In genomic region chr3:28775958-28776357, GRCm38 (mm10) we compare ENCODE assay signal across 17 mouse cellular contexts. TPM values are rescaled to one million over a fixed set of nuclear protein-coding genes. Genes with fewer than 3 reads are reported as not detected.
A peak's percentile ranks its signal among the peaks of the same experiment; 100 is the strongest.
DNase-seq lines count a peak whose midpoint lies in the region; ATAC-seq and TF ChIP-seq lines count a peak whose summit lies in the region.
"Had no signal": no experiment of that assay in that cellular context is flagged by ENCODE, and none has a peak within 500 bp of the region (broad histone marks: within the 10 kb centered on the region; RNA-seq: fewer than 3 reads in every experiment).

No protein-coding gene starts in this region.

- H3K27me3 ChIP-seq in intestine, embryonic 15.5 days (replicated peaks) = no peaks in the 10 kb centered on the region
- H3K27me3 ChIP-seq in intestine, postnatal 0 days (replicated peaks; ENCODE audit: control insufficient read depth, insufficient read depth, low read length) = no peaks in the 10 kb centered on the region
- H3K27me3 ChIP-seq: limb, embryonic 15.5 days; neural tube, embryonic 15.5 days had no signal

- no peak for TF ChIP-seq CTCF in intestine, postnatal 0 days (IDR thresholded peaks at IDR 0.05; ENCODE audit: low read depth)

- H3K4me1 ChIP-seq in intestine, embryonic 15.5 days (replicated peaks) = peaks cover 4% of the 10 kb centered on the region; the same call in 1 of the 2 replicates
- H3K4me1 ChIP-seq in intestine, postnatal 0 days (replicated peaks; ENCODE audit: control insufficient read depth, insufficient read depth, low read length) = no peaks in the 10 kb centered on the region

- H3K9me3 ChIP-seq in intestine, embryonic 15.5 days = no peaks in the 10 kb centered on the region
- H3K9me3 ChIP-seq in intestine, postnatal 0 days (ENCODE audit: control insufficient read depth) = no peaks in the 10 kb centered on the region
- H3K9me3 ChIP-seq: limb, embryonic 15.5 days; neural tube, embryonic 15.5 days had no signal

- no peaks in the 10 kb centered on the region for H3K36me3 ChIP-seq in intestine, embryonic 15.5 days
- H3K36me3 ChIP-seq in intestine, postnatal 0 days (ENCODE audit: control insufficient read depth, insufficient read depth) = no peaks in the 10 kb centered on the region
- H3K36me3 ChIP-seq: limb, embryonic 15.5 days; neural tube, embryonic 15.5 days had no signal

- peak; percentile 66 for DNase-seq in MEL-GATA-1-ER (ENCODE audit: extremely low read depth, low read depth)
- DNase-seq in thymus, postnatal 36 days = no peak
- DNase-seq: B cell, adult 2 months; cerebellum, adult 8-10 months; embryo, embryonic 11 days; gastrocnemius, postnatal 25 days; right cerebral cortex, adult 18-20 months; thymus, postnatal 25 days had no signal

- no peak overlapping the region for H3K4me2 ChIP-seq in intestine, embryonic 15.5 days (replicated peaks)
- no peak overlapping the region for H3K4me2 ChIP-seq in intestine, postnatal 0 days (replicated peaks; ENCODE audit: low read depth)
- H3K4me2 ChIP-seq: limb, embryonic 15.5 days; neural tube, embryonic 15.5 days had no signal

- ATAC-seq in intestine, embryonic 15.5 days = peak; percentile 72; the same call in 1 of the 2 replicates
- no peak for ATAC-seq in intestine, postnatal 0 days
- peak; percentile 83 for ATAC-seq in erythroid progenitor cell, adult 5-6 weeks (replicated peaks; ENCODE audit: low FRiP score, poor library complexity, severe bottlenecking)
- 0 out of 2 replicates have a peak, but pooled peaks have one; percentile 12 for ATAC-seq in megakaryocyte, adult 5-6 weeks (ENCODE audit: poor library complexity, severe bottlenecking)
- no peak for ATAC-seq in monocyte, adult 5-6 weeks (replicated peaks; ENCODE audit: insufficient number of reproducible peaks, low FRiP score, low TSS enrichment, poor library complexity, severe bottlenecking)
- ATAC-seq: hindbrain, embryonic 16.5 days had no signal

- no peak overlapping the region for H3K9ac ChIP-seq in intestine, embryonic 15.5 days
- H3K9ac ChIP-seq in intestine, postnatal 0 days (ENCODE audit: low read depth, low read length) = no peak overlapping the region
- H3K9ac ChIP-seq: limb, embryonic 15.5 days; neural tube, embryonic 15.5 days had no signal

- H3K27ac ChIP-seq in intestine, embryonic 15.5 days = no peak overlapping the region
- no peak overlapping the region for H3K27ac ChIP-seq in intestine, postnatal 0 days (ENCODE audit: low read depth, low read length)
- H3K27ac ChIP-seq: layer of hippocampus, adult 2 months; limb, embryonic 15.5 days; neural tube, embryonic 15.5 days had no signal

- H3K4me3 ChIP-seq in intestine, embryonic 15.5 days (replicated peaks) = no peak overlapping the region
- H3K4me3 ChIP-seq in intestine, postnatal 0 days (ENCODE audit: low read depth, low read length) = no peak overlapping the region
- H3K4me3 ChIP-seq: layer of hippocampus, adult 2 months; limb, embryonic 15.5 days; neural tube, embryonic 15.5 days had no signal

- 77% methylated on average over 1 of the region's 1 CpGs for WGBS in intestine, embryonic 15.5 days
- 38% methylated on average over 1 of the region's 1 CpGs for WGBS in intestine, postnatal 0 days

RNA-seq across cellular contexts. Expression of gene Eif5a2, which starts 5.1 kb away (rescaled TPM):
- 3.8 and 4.9 TPM in 2 replicates for polyA plus RNA-seq in intestine, embryonic 15.5 days (2015; fragmentation: Nextera tagmentation; extraction: Ambion mirVana)
- polyA plus RNA-seq in intestine, postnatal 0 days (2015; fragmentation: Nextera tagmentation; extraction: Ambion mirVana) = 2.8 and 3.2 TPM in 2 replicates
- 10.8 and 14.7 TPM in 2 replicates for total RNA-seq in erythroid progenitor cell, adult 5-6 weeks (2015; ENCODE audit: low replicate concordance)
- 10.1 and 16.0 TPM in 2 replicates for total RNA-seq in erythroid progenitor cell, adult 5-6 weeks (2017; ENCODE audit: low replicate concordance)
- 5.8 and 6.2 TPM in 2 replicates for total RNA-seq in megakaryocyte, adult 5-6 weeks (2015)
- 3.5 and 3.9 TPM in 2 replicates for total RNA-seq in megakaryocyte, adult 5-6 weeks (2017)
- 7.5 to 7.9 TPM (median 7.7 TPM) in 3 replicates for total RNA-seq in monocyte, adult 5-6 weeks (2017)

RNA-seq across cellular contexts. Expression of gene Rpl22l1, which starts 29.3 kb away (rescaled TPM):
- polyA plus RNA-seq in intestine, embryonic 15.5 days (2015; fragmentation: Nextera tagmentation; extraction: Ambion mirVana) = 398 and 497 TPM in 2 replicates
- 444 and 479 TPM in 2 replicates for polyA plus RNA-seq in intestine, postnatal 0 days (2015; fragmentation: Nextera tagmentation; extraction: Ambion mirVana)
- 177 and 186 TPM in 2 replicates for total RNA-seq in erythroid progenitor cell, adult 5-6 weeks (2015; ENCODE audit: low replicate concordance)
- total RNA-seq in erythroid progenitor cell, adult 5-6 weeks (2017; ENCODE audit: low replicate concordance) = 15.6 and 48.3 TPM in 2 replicates
- total RNA-seq in megakaryocyte, adult 5-6 weeks (2015) = 464 and 466 TPM in 2 replicates
- total RNA-seq in megakaryocyte, adult 5-6 weeks (2017) = 66.5 and 72.5 TPM in 2 replicates
- 135 to 174 TPM (median 163 TPM) in 3 replicates for total RNA-seq in monocyte, adult 5-6 weeks (2017)

Comparison
In these comparisons a context has a peak if more than half of its experiments do, and no peak if none do; other contexts are left out.
1. ATAC-seq: peak in intestine, embryonic 15.5 days (single experiment), erythroid progenitor cell, adult 5-6 weeks (single experiment) and megakaryocyte, adult 5-6 weeks (single experiment); none in intestine, postnatal 0 days (single experiment) and monocyte, adult 5-6 weeks (single experiment).